Mouse (Mus musculus): Measurements from ENCODE around the gene Polr3h. TPM values are rescaled to one million over a fixed set of nuclear protein-coding genes. Genes with fewer than 3 reads are reported as not detected.

Gene Polr3h
- polyA plus RNA-seq, 1 experiment from 2014 or later: 80.4 TPM

- 0 out of 2 replicates have a peak, but pooled peaks cover 4% of the 10 kb centered on the region for H3K4me1 ChIP-seq (replicated peaks)
- no peak overlapping the region for H3K4me3 ChIP-seq (replicated peaks)
- peak; percentile 60; the same call in 1 of the 2 replicates for ATAC-seq
- no peak overlapping the region for H3K9ac ChIP-seq
- H3K27me3 ChIP-seq (replicated peaks): no peaks in the 10 kb centered on the region
- 88% methylated on average over 3 of the region's 3 CpGs for WGBS
- H3K9me3 ChIP-seq: no peaks in the 10 kb centered on the region
- H3K36me3 ChIP-seq: no peaks in the 10 kb centered on the region
- no peak overlapping the region for H3K4me2 ChIP-seq (replicated peaks)
- H3K27ac ChIP-seq: no peak overlapping the region
These were observed 43.7 kb downstream of the Polr3h start for GRCm38 (mm10) chr15:81882348-81882747.

- no peak for ATAC-seq
- Histone ChIP-seq H3K36me3 (no peaks in the 10 kb centered on the region), H3K4me3 (replicated peaks) (no peak overlapping the region), H3K4me2 (replicated peaks) (no peak overlapping the region; the same call in 1 of the 2 replicates), H3K9ac (no peak overlapping the region), H3K9me3 (no peaks in the 10 kb centered on the region), H3K27me3 (replicated peaks) (no peaks in the 10 kb centered on the region), H3K27ac (no peak overlapping the region), H3K4me1 (replicated peaks) (0 out of 2 replicates have a peak, but pooled peaks cover 4% of the 10 kb centered on the region)
- 83% methylated on average over 5 of the region's 5 CpGs for WGBS
These were observed 46.3 kb downstream of the Polr3h start for GRCm38 (mm10) chr15:81879531-81880401.

GRCm38 (mm10) chr15:81872262-81873136, 53.5 kb downstream of the Polr3h start, which contains the start of gene Aco2:
Gene Aco2 (plus strand): TSS chr15:81872309.
- under 1% methylated on average over 53 of the region's 53 CpGs for WGBS
- peak; percentile 93 for ATAC-seq
- peaks cover 25% of the 10 kb centered on the region for H3K36me3 ChIP-seq

GRCm38 (mm10) chr15:81871604-81872261, 54.3 kb downstream of the Polr3h start, which contains the start of gene Phf5a:
Gene Phf5a (minus strand): TSS chr15:81871911.
- Histone ChIP-seq H3K4me1 (replicated peaks) (peaks cover 4% of the 10 kb centered on the region; the same call in 1 of the 2 replicates), H3K9ac (peak within 1 kb of the TSS; percentile 90), H3K9me3 (no peaks in the 10 kb centered on the region), H3K27ac (peak within 1 kb of the TSS; percentile 98), H3K36me3 (peaks cover 26% of the 10 kb centered on the region), H3K4me3 (replicated peaks) (peak within 1 kb of the TSS; percentile 89), H3K27me3 (replicated peaks) (no peaks in the 10 kb centered on the region), H3K4me2 (replicated peaks) (peak within 1 kb of the TSS; percentile 75)
- peak; percentile 94 for ATAC-seq
- under 1% methylated on average over 30 of the region's 30 CpGs for WGBS

More at GRCm38 (mm10) chr15:81872262-81873136, 53.5 kb downstream of the Polr3h start, which contains the start of gene Aco2:
- Histone ChIP-seq H3K27ac (peak within 1 kb of the TSS; percentile 98), H3K4me1 (replicated peaks) (peaks cover 4% of the 10 kb centered on the region; the same call in 1 of the 2 replicates), H3K4me3 (replicated peaks) (peak within 1 kb of the TSS; percentile 89), H3K9ac (peak within 1 kb of the TSS; percentile 90), H3K9me3 (no peaks in the 10 kb centered on the region), H3K4me2 (replicated peaks) (peak within 1 kb of the TSS; percentile 75), H3K27me3 (replicated peaks) (no peaks in the 10 kb centered on the region)

- Histone ChIP-seq H3K9ac (no peak overlapping the region), H3K4me3 (replicated peaks) (no peak overlapping the region), H3K9me3 (no peaks in the 10 kb centered on the region), H3K27me3 (replicated peaks) (no peaks in the 10 kb centered on the region), H3K4me1 (replicated peaks) (peaks cover 4% of the 10 kb centered on the region; the same call in 1 of the 2 replicates), H3K4me2 (replicated peaks) (no peak overlapping the region), H3K27ac (no peak overlapping the region), H3K36me3 (peaks cover 26% of the 10 kb centered on the region)
- ATAC-seq: no peak
- 94% methylated on average over 5 of the region's 5 CpGs for WGBS
These were observed 56.1 kb downstream of the Polr3h start for GRCm38 (mm10) chr15:81869985-81870384.

- Histone ChIP-seq H3K27me3 (replicated peaks) (no peaks in the 10 kb centered on the region), H3K4me2 (replicated peaks) (no peak overlapping the region), H3K36me3 (peaks cover 24% of the 10 kb centered on the region), H3K27ac (no peak overlapping the region), H3K9me3 (no peaks in the 10 kb centered on the region), H3K4me1 (replicated peaks) (0 out of 2 replicates have a peak, but pooled peaks cover 5% of the 10 kb centered on the region), H3K4me3 (replicated peaks) (no peak overlapping the region), H3K9ac (no peak overlapping the region)
- 94% methylated on average over 7 of the region's 7 CpGs for WGBS
- ATAC-seq: no peak
These were observed 61.8 kb downstream of the Polr3h start for GRCm38 (mm10) chr15:81864238-81864637.

GRCm38 (mm10) chr15:81860471-81861135, 65.4 kb downstream of the Polr3h start:
- 33% methylated on average over 8 of the region's 8 CpGs for WGBS
- H3K4me1 ChIP-seq (replicated peaks): 0 out of 2 replicates have a peak, but pooled peaks cover 8% of the 10 kb centered on the region
- peaks cover 6% of the 10 kb centered on the region; the same call in 1 of the 2 replicates for H3K36me3 ChIP-seq
- no peak overlapping the region; the same call in 1 of the 2 replicates for H3K9ac ChIP-seq
- no peaks in the 10 kb centered on the region for H3K27me3 ChIP-seq (replicated peaks)
- H3K4me2 ChIP-seq (replicated peaks): peak overlapping the region; percentile 86
- H3K4me3 ChIP-seq (replicated peaks): no peak overlapping the region
- ATAC-seq: no peak
- H3K9me3 ChIP-seq: no peaks in the 10 kb centered on the region
- H3K27ac ChIP-seq: peak overlapping the region; percentile 42; the same call in 1 of the 2 replicates

- Histone ChIP-seq H3K9me3 (no peaks in the 10 kb centered on the region), H3K36me3 (peaks cover 6% of the 10 kb centered on the region; the same call in 1 of the 2 replicates), H3K27ac (peak overlapping the region; percentile 95), H3K27me3 (replicated peaks) (no peaks in the 10 kb centered on the region), H3K9ac (peak overlapping the region; percentile 92), H3K4me3 (replicated peaks) (peak overlapping the region; percentile 91), H3K4me2 (replicated peaks) (peak overlapping the region; percentile 86), H3K4me1 (replicated peaks) (0 out of 2 replicates have a peak, but pooled peaks cover 13% of the 10 kb centered on the region)
- under 1% methylated on average over 39 of the region's 39 CpGs for WGBS
- ATAC-seq: peak; percentile 80
These were observed 66.4 kb downstream of the Polr3h start for GRCm38 (mm10) chr15:81859330-81860255.

GRCm38 (mm10) chr15:81858517-81859329, 67.3 kb downstream of the Polr3h start, which contains the start of gene Tob2:
Gene Tob2 (minus strand): TSS chr15:81858796.
- under 1% methylated on average over 44 of the region's 44 CpGs for WGBS
- Histone ChIP-seq H3K4me3 (replicated peaks) (peak within 1 kb of the TSS; percentile 91), H3K4me2 (replicated peaks) (peak within 1 kb of the TSS; percentile 86), H3K9me3 (no peaks in the 10 kb centered on the region), H3K4me1 (replicated peaks) (peaks cover 14% of the 10 kb centered on the region; the same call in 1 of the 2 replicates), H3K27me3 (replicated peaks) (no peaks in the 10 kb centered on the region), H3K27ac (peak within 1 kb of the TSS; percentile 95), H3K9ac (peak within 1 kb of the TSS; percentile 92), H3K36me3 (peaks cover 4% of the 10 kb centered on the region; the same call in 1 of the 2 replicates)
- ATAC-seq: peak; percentile 9
